Mouse (Mus musculus): ENCODE results near the gene Edf1.
"Not testable (repeated sequence)": the region's sequence is repeated elsewhere in the genome, so short reads cannot be mapped to it uniquely, and the experiment has no call there.

The Edf1 gene

GRCm38 (mm10) chr2:25551186-25551585 lies 6.5 kb upstream of the Edf1 start:
- peak; percentile 69 for DNase-seq (ENCODE audit: low read depth, low spot score)
- H3K36me3 ChIP-seq (ENCODE audit: control insufficient read depth, insufficient read depth, low read length, poor library complexity, severe bottlenecking), result no peaks in the 10 kb centered on the region
- no peaks in the 10 kb centered on the region for H3K27me3 ChIP-seq (ENCODE audit: control insufficient read depth, insufficient read depth, low read length, poor library complexity, severe bottlenecking)

- not testable (repeated sequence) for H3K27me3 ChIP-seq (ENCODE audit: control insufficient read depth, insufficient read depth, low read length, poor library complexity, severe bottlenecking); DNase-seq (ENCODE audit: low read depth, low spot score); H3K36me3 ChIP-seq (ENCODE audit: control insufficient read depth, insufficient read depth, low read length, poor library complexity, severe bottlenecking)
Measured at GRCm38 (mm10) chr2:25553171-25553786, 4.4 kb upstream of the Edf1 start.

DNA sequence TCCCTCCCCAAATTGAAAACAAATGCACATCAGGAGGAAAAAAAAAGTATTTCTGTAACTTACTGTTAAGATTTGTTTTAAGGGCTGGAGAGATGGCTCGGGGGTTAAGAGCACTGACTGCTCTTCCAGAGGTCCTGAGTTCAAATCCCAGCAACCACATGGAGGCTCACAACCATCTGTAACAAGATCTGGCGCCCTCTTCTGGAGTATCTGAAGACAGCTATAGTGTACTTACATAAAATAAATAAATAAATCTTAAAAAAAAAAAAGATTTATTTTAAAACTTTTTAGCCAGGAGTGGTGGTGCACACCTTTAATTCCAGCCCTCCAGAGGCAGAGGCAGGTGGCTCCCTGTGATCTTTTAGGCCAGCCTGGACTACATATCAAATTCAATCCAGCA lies 2.2 kb upstream of the Edf1 start:
- not testable (repeated sequence) for H3K27me3 ChIP-seq (ENCODE audit: control insufficient read depth, insufficient read depth, low read length, poor library complexity, severe bottlenecking); H3K36me3 ChIP-seq (ENCODE audit: control insufficient read depth, insufficient read depth, low read length, poor library complexity, severe bottlenecking); DNase-seq (ENCODE audit: low read depth, low spot score)

DNA sequence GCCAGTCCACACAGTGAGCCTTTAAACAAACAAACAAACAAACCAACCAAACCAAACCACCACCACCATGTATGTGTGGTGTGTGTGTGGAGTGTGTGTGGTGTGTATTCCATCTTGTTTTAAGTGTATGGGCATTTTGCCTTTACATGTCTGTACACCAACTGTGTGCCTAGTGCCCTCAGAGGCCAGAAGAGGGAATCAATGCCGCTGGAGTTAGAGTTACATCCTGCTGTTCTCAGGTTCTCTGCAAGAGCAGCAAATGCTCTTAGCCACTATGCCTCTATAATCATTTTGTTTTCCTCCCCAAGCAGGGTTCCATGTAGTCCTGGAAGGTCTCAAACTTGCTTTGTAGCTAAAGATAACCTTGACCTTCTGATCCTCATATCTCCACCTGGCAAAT lies 1.4 kb upstream of the Edf1 start:
- Histone ChIP-seq H3K27me3 (ENCODE audit: control insufficient read depth, insufficient read depth, low read length, poor library complexity, severe bottlenecking) (no peaks in the 10 kb centered on the region), H3K36me3 (ENCODE audit: control insufficient read depth, insufficient read depth, low read length, poor library complexity, severe bottlenecking) (peaks cover 1% of the 10 kb centered on the region; the same call in 1 of the 2 replicates)
- no peak for DNase-seq (ENCODE audit: low read depth, low spot score)

DNA sequence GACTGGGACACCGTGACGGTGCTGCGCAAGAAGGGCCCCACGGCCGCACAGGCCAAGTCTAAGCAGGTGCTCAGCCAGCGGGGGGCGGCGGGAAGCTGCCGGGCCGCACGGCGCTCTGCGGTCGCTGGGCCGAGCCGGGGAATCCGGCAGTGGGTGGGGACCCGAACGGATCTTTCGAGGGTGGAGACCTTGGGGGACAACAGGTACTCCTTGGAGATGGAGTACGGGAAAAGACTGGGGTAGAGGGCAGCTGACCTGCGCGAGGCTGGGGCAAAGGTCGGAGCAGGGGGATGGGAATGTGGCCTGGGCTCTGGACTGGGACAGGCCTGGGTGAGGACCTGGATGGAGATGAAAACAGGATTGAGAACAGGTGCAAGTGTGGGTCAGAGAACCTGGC lies 315 bp downstream of the Edf1 start:
- Histone ChIP-seq H3K36me3 (ENCODE audit: control insufficient read depth, insufficient read depth, low read length, poor library complexity, severe bottlenecking) (peaks cover 1% of the 10 kb centered on the region; the same call in 1 of the 2 replicates), H3K27me3 (ENCODE audit: control insufficient read depth, insufficient read depth, low read length, poor library complexity, severe bottlenecking) (no peaks in the 10 kb centered on the region)
- no peak for DNase-seq (ENCODE audit: low read depth, low spot score)

DNA sequence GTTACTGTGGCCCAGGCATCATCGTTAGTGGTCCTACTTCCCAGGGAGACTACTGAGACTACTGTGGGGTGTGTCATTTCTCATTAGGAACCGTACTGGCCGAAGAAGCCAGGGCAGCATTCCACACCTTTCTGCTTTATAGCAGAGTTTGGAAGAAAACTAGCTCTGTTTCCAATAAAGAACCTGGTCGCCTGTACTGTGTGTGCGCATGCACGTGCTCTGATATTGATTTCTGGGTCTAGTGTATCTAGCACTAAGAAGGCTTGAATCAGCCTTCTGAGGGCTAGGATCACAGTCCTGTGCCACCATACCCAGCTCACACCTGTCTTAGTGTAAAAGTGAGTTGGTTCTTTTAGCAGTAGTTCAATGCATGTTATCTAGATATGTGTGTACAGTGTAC lies 1.1 kb downstream of the Edf1 start:
- Histone ChIP-seq H3K27me3 (ENCODE audit: control insufficient read depth, insufficient read depth, low read length, poor library complexity, severe bottlenecking) (no peaks in the 10 kb centered on the region), H3K36me3 (ENCODE audit: control insufficient read depth, insufficient read depth, low read length, poor library complexity, severe bottlenecking) (peaks cover 1% of the 10 kb centered on the region; the same call in 1 of the 2 replicates)
- DNase-seq (ENCODE audit: low read depth, low spot score), result no peak

DNA sequence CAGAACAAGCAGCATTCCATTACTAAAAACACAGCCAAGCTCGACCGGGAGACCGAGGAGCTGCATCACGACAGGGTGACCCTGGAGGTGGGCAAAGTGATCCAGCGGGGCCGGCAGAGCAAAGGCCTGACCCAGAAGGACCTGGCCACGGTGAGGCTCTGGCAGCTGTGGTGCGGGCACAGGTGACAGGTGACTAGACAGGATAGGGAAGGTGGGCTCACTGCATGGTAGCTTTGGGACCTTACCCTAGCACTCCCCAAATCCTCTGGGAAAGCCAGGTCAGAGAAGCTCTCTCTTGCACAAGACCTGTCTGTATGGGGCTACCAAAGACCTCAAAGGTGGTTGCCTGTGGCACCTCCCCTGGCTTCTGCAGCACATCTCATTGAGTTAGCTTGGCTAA lies 2.9 kb downstream of the Edf1 start:
- Histone ChIP-seq H3K27me3 (ENCODE audit: control insufficient read depth, insufficient read depth, low read length, poor library complexity, severe bottlenecking) (no peaks in the 10 kb centered on the region), H3K36me3 (ENCODE audit: control insufficient read depth, insufficient read depth, low read length, poor library complexity, severe bottlenecking) (peaks cover 1% of the 10 kb centered on the region; the same call in 1 of the 2 replicates)
- no peak for DNase-seq (ENCODE audit: low read depth, low spot score)

DNA sequence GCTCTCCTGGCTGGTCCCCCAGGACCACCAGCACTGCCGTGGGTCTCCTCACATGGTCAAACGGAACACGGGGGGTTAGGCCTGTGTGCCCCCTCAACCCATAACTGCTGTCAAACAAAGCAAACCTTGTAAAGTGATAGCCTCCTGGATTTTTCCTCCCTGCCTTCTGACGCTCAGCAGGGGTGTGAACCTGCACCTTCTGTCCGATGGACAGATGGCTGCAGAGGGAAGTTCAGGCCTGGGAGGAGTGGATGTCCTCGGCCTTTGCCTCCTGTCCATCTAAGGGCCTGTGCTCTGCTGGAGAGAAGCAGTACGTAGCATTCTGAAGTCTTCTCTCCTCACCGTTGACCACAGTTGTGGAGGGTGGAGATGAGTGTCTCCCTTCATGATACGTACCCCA lies 4.3 kb downstream of the Edf1 start:
- no peaks in the 10 kb centered on the region for H3K27me3 ChIP-seq (ENCODE audit: control insufficient read depth, insufficient read depth, low read length, poor library complexity, severe bottlenecking)
- H3K36me3 ChIP-seq (ENCODE audit: control insufficient read depth, insufficient read depth, low read length, poor library complexity, severe bottlenecking), result peaks cover 1% of the 10 kb centered on the region; the same call in 1 of the 2 replicates
- DNase-seq (ENCODE audit: low read depth, low spot score), result no peak

GRCm38 (mm10) chr2:25565741-25566140 lies 8.1 kb downstream of the Edf1 start:
- Histone ChIP-seq H3K27me3 (ENCODE audit: control insufficient read depth, insufficient read depth, low read length, poor library complexity, severe bottlenecking) (no peaks in the 10 kb centered on the region), H3K36me3 (ENCODE audit: control insufficient read depth, insufficient read depth, low read length, poor library complexity, severe bottlenecking) (no peaks in the 10 kb centered on the region; the same call in 1 of the 2 replicates)
- no peak for DNase-seq (ENCODE audit: low read depth, low spot score)

DNA sequence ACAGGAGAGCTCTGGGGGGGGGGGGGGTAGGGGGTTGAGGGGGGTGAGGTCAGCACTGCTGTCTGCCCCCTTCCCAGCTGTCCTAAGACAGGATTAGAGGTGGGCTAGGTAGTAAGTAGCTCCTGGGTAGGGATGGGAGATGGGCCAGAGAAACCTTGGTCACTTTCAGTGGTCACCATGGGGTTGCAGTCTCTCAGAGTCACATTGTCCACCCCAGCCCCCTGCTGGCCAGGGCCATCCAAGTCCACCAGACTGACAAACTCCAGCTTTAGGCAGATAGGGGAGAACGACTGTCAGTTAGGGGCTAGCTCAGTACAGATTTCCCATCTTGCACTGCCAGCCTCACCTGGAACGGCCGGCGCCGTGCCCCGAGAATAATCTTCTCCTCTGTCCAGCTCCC lies 8.9 kb downstream of the Edf1 start:
- no peaks in the 10 kb centered on the region; the same call in 1 of the 2 replicates for H3K36me3 ChIP-seq (ENCODE audit: control insufficient read depth, insufficient read depth, low read length, poor library complexity, severe bottlenecking)
- no peaks in the 10 kb centered on the region for H3K27me3 ChIP-seq (ENCODE audit: control insufficient read depth, insufficient read depth, low read length, poor library complexity, severe bottlenecking)
- no peak for DNase-seq (ENCODE audit: low read depth, low spot score)

DNA sequence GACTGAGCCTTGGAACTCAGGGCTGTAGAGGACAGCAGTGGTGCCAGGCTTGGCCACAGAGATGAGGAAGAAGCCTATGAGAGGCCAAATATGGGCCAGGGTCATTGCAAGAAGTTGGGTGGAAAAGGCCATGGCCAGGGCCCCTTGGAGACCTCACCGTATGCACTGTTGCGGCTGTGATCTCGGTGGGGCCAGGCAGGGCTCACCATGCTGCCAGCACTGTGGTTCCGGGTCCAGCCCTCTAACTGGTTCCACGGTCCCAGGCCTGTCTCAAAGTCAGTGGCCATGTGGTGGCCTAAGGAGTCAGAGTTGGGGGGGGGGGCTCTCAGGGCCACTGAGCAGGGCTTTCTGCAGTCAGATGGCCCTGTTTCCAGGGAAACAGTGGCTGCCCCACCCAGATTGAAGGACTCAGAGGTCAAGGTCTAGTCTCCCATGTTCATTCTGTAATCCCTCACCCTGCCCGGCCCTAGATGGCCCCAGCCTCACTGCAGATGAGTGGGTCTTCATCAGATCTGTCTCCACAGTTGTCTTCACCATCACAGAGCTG lies 10.9 kb downstream of the Edf1 start:
- H3K36me3 ChIP-seq (ENCODE audit: control insufficient read depth, insufficient read depth, low read length, poor library complexity, severe bottlenecking), result no peaks in the 10 kb centered on the region
- no peak for DNase-seq (ENCODE audit: low read depth, low spot score)

GRCm38 (mm10) chr2:25569323-25569722 lies 11.7 kb downstream of the Edf1 start:
- no peaks in the 10 kb centered on the region for H3K27me3 ChIP-seq (ENCODE audit: control insufficient read depth, insufficient read depth, low read length, poor library complexity, severe bottlenecking)
- no peak for DNase-seq (ENCODE audit: low read depth, low spot score)
- H3K36me3 ChIP-seq (ENCODE audit: control insufficient read depth, insufficient read depth, low read length, poor library complexity, severe bottlenecking), result no peaks in the 10 kb centered on the region

More for the DNA sequence above, 10.9 kb downstream of the Edf1 start:
- no peaks in the 10 kb centered on the region for H3K27me3 ChIP-seq (ENCODE audit: control insufficient read depth, insufficient read depth, low read length, poor library complexity, severe bottlenecking)

DNA sequence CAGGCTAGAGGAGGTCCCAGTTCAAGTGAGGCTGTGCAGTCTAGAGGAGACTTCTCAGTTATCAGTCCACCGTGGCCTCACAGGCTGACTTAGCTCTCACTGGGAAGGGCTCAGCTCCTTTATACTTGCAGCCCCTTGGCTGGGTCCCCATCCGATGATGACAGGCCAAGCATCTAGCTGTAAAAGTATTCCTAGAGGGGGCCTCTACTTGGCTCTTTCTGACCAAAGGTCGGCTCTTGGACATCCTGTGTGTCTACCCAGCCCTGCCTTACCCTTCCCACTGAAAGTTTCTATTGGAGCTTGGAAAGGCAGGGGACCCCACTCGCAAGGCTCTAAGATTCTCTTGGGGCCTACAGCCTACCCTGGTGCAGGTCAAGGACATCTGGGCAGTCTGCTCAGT lies 13.6 kb downstream of the Edf1 start:
- DNase-seq (ENCODE audit: low read depth, low spot score), result no peak
- Histone ChIP-seq H3K36me3 (ENCODE audit: control insufficient read depth, insufficient read depth, low read length, poor library complexity, severe bottlenecking) (no peaks in the 10 kb centered on the region), H3K27me3 (ENCODE audit: control insufficient read depth, insufficient read depth, low read length, poor library complexity, severe bottlenecking) (no peaks in the 10 kb centered on the region)

DNA sequence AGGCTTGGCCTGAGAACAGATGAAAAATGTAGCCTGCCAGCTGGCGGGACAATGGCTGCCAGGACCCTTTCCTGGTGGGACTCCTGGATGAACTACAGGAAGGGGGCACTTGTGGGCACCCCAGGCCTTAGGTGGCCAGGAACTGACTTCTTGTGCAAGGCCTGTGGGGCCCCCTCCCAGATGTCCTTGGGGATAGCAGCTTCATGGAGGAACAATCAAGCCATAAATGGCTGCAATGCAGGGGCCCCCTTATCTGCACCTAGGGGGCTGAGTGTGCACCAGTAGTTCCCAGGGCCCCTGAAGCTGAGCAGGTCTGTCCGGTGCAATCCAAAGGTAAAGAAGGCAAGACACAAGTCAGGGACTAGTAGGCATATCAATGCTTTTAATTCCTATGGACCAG lies 15.4 kb downstream of the Edf1 start:
- H3K36me3 ChIP-seq (ENCODE audit: control insufficient read depth, insufficient read depth, low read length, poor library complexity, severe bottlenecking), result no peaks in the 10 kb centered on the region
- H3K27me3 ChIP-seq (ENCODE audit: control insufficient read depth, insufficient read depth, low read length, poor library complexity, severe bottlenecking), result no peaks in the 10 kb centered on the region
- DNase-seq (ENCODE audit: low read depth, low spot score), result no peak

DNA sequence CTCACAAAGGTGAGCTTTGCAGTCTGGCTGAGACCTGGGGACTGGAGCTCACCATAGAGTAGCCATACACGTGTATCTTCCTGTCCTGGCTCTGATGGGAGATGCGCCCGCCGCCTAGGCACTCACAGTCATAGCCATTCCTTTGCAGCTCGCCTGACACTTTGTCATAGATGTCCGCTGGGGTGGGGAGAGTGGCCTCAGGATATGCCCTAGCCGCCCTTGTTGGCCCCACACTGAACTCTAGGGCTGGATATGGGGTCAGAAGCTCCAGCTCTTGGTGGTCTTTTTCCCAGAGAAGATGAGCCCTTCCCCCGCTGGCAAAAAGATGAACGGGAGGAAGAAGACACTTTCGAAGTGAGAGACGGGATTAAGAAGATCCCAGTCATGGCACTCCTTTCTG lies 16.5 kb downstream of the Edf1 start:
- no peak for DNase-seq (ENCODE audit: low read depth, low spot score)

More for the DNA sequence above, 16.5 kb downstream of the Edf1 start:
- H3K27me3 ChIP-seq (ENCODE audit: control insufficient read depth, insufficient read depth, low read length, poor library complexity, severe bottlenecking), result no peaks in the 10 kb centered on the region
- H3K36me3 ChIP-seq (ENCODE audit: control insufficient read depth, insufficient read depth, low read length, poor library complexity, severe bottlenecking), result no peaks in the 10 kb centered on the region
